Mouse (Mus musculus) embryo, embryonic 10 days (tissue): ENCODE measurements around the gene Serinc5.
"Not testable (repeated sequence)": the region's sequence is repeated elsewhere in the genome, so short reads cannot be mapped to it uniquely, and the experiment has no call there.

Source experiments
- DNase-seq: peaks from one replicate; pipeline ENCODE4 v3.0.0-alpha.2; 2015; ENCODE audit warnings: low spot score

Gene Serinc5

GRCm38 (mm10) chr13:92610311-92611221 is at the start of gene Serinc5:
Serinc5 (plus strand) TSS chr13:92611091.
- DNase-seq = peak; percentile 92

GRCm38 (mm10) chr13:92576072-92576471 is 34.8 kb upstream of the Serinc5 start, which contains the start of gene Spz1:
Spz1 (minus strand) TSS chr13:92576172.
- no peak for DNase-seq

- no peak for DNase-seq
Measured at GRCm38 (mm10) chr13:92576688-92577087, 34.2 kb upstream of the Serinc5 start.

GRCm38 (mm10) chr13:92578210-92578609 is 32.7 kb upstream of the Serinc5 start:
- DNase-seq = no peak

- DNase-seq = peak; percentile 87
Measured at GRCm38 (mm10) chr13:92580220-92581043, 30.5 kb upstream of the Serinc5 start.

GRCm38 (mm10) chr13:92584094-92584717 is 26.7 kb upstream of the Serinc5 start:
- no peak for DNase-seq

- DNase-seq = no peak
Measured at GRCm38 (mm10) chr13:92588704-92589103, 22.2 kb upstream of the Serinc5 start.

GRCm38 (mm10) chr13:92589255-92589654 is 21.6 kb upstream of the Serinc5 start:
- DNase-seq = no peak

- DNase-seq = no peak
Measured at GRCm38 (mm10) chr13:92591225-92591624, 19.7 kb upstream of the Serinc5 start.

GRCm38 (mm10) chr13:92592268-92592785 is 18.6 kb upstream of the Serinc5 start:
- no peak for DNase-seq

GRCm38 (mm10) chr13:92592786-92593635 is 17.9 kb upstream of the Serinc5 start:
- peak; percentile 92 for DNase-seq

- DNase-seq = peak; percentile 83
Measured at GRCm38 (mm10) chr13:92593731-92594396, 17.0 kb upstream of the Serinc5 start.

- no peak for DNase-seq
Measured at GRCm38 (mm10) chr13:92594481-92594880, 16.4 kb upstream of the Serinc5 start.

GRCm38 (mm10) chr13:92594907-92595306 is 16.0 kb upstream of the Serinc5 start:
- DNase-seq = no peak

GRCm38 (mm10) chr13:92595424-92595823 is 15.5 kb upstream of the Serinc5 start:
- DNase-seq = no peak

GRCm38 (mm10) chr13:92605306-92605705 is 5.6 kb upstream of the Serinc5 start:
- not testable (repeated sequence) for DNase-seq

GRCm38 (mm10) chr13:92609486-92610310 is 1.2 kb upstream of the Serinc5 start:
- DNase-seq = peak; percentile 56

GRCm38 (mm10) chr13:92611254-92611784 is 428 bp downstream of the Serinc5 start:
- DNase-seq = peak; percentile 59

GRCm38 (mm10) chr13:92611917-92612316 is 1.0 kb downstream of the Serinc5 start:
- peak; percentile 61 for DNase-seq
